Mouse (Mus musculus) heart, embryonic 16.5 days (tissue): ENCODE data around the gene Btg1. TPM values are rescaled to one million over a fixed set of nuclear protein-coding genes. Genes with fewer than 3 reads are reported as not detected.

ENCODE experiments used
- ATAC-seq: fragments of 200-750 bp; cut with Nextera tagmentation; replicated peaks from 2 replicates; pipeline ENCODE4 v1.8.0; 2017; ENCODE audit warnings: moderate number of reproducible peaks; ENCODE audit not compliant: insufficient read depth, low FRiP score; ENCODE audit errors: extremely low read depth
- H3K27ac ChIP-seq: fragments of 300-500 bp; sonication (generic); 2 replicates; pipeline ENCODE4 v1.5.1; 2014; ENCODE audit warnings: mild to moderate bottlenecking, low read length, control low read depth, moderate library complexity
- H3K27me3 ChIP-seq: fragments of 300-500 bp; sonication (generic); 2 replicates; pipeline ENCODE4 v1.6.1; 2014; ENCODE audit warnings: low read length, mixed read lengths; ENCODE audit not compliant: control insufficient read depth, insufficient read depth
- H3K36me3 ChIP-seq: fragments of 300-500 bp; sonication (generic); 2 replicates; pipeline ENCODE4 v1.6.1; 2014; ENCODE audit not compliant: control insufficient read depth, insufficient read depth
- H3K4me1 ChIP-seq: fragments of 300-500 bp; sonication (generic); 2 replicates; pipeline ENCODE4 v1.6.1; 2014; ENCODE audit warnings: low read length, mixed read lengths; ENCODE audit not compliant: control insufficient read depth, insufficient read depth
- H3K4me2 ChIP-seq: fragments of 300-500 bp; sonication (generic); 2 replicates; pipeline ENCODE4 v1.6.1; 2014; ENCODE audit warnings: low read depth, mild to moderate bottlenecking, control low read depth, low read length
- H3K4me3 ChIP-seq: fragments of 300-500 bp; sonication (generic); 2 replicates; pipeline ENCODE4 v1.5.1; 2014; ENCODE audit warnings: mild to moderate bottlenecking, control low read depth, low read length
- H3K9ac ChIP-seq: fragments of 300-500 bp; sonication (generic); 2 replicates; pipeline ENCODE4 v1.6.1; 2014; ENCODE audit warnings: low read length, control low read depth
- H3K9me3 ChIP-seq: fragments of 300-500 bp; sonication (generic); replicated peaks from 2 replicates; pipeline ENCODE4 v1.6.1; 2016; ENCODE audit warnings: low read length; ENCODE audit not compliant: control insufficient read depth
- WGBS: fragments of 180-500 bp; shearing (Covaris S2); extraction: QIAGEN DNeasy Blood & Tissue Kit; methylation state at CpG from one replicate; pipeline ENCODE4 v1.1.7; 2014; 5-methylcytosine and 5-hydroxymethylcytosine counted together
- polyA plus RNA-seq: library from polyadenylated mRNA; unstranded; fragments of >200 nt; fragmentation: Nextera tagmentation; extraction: Ambion mirVana; gene quantifications from 2 replicates; pipeline ENCODE4 v1.2.1, GENCODE M21; 2015

The Btg1 gene
- polyA plus RNA-seq: 49.6 and 56.9 TPM in 2 replicates

GRCm38 (mm10) chr10:96616709-96617116 is at the start of gene Btg1:
TSS of gene Btg1 (plus strand) at chr10:96617006.
- Histone ChIP-seq H3K4me3 (peak within 1 kb of the TSS; percentile 100), H3K27me3 (no peaks in the 10 kb centered on the region), H3K4me1 (peaks cover 15% of the 10 kb centered on the region), H3K4me2 (peak within 1 kb of the TSS; percentile 82), H3K27ac (peak within 1 kb of the TSS; percentile 97), H3K36me3 (peaks cover 8% of the 10 kb centered on the region), H3K9me3 (no peaks in the 10 kb centered on the region), H3K9ac (peak within 1 kb of the TSS; percentile 100)
- 0% methylated on average over 37 of the region's 37 CpGs for WGBS
- peak; percentile 93 for ATAC-seq

GRCm38 (mm10) chr10:96569469-96569868 is 47.3 kb upstream of the Btg1 start:
- no peaks in the 10 kb centered on the region for H3K9me3 ChIP-seq
- H3K4me2 ChIP-seq: no peak overlapping the region
- no peaks in the 10 kb centered on the region; the same call in 1 of the 2 replicates for H3K4me1 ChIP-seq
- no peak overlapping the region for H3K27ac ChIP-seq
- no peak overlapping the region for H3K4me3 ChIP-seq
- no peaks in the 10 kb centered on the region for H3K36me3 ChIP-seq
- ATAC-seq: no peak
- no peaks in the 10 kb centered on the region for H3K27me3 ChIP-seq
- H3K9ac ChIP-seq: no peak overlapping the region
- WGBS: 40% methylated on average over 8 of the region's 8 CpGs

- Histone ChIP-seq H3K4me2 (no peak overlapping the region), H3K9me3 (no peaks in the 10 kb centered on the region)
- no peak for ATAC-seq
Measured at GRCm38 (mm10) chr10:96571176-96571575, 45.6 kb upstream of the Btg1 start.

GRCm38 (mm10) chr10:96574786-96575185 is 42.0 kb upstream of the Btg1 start:
- no peaks in the 10 kb centered on the region for H3K36me3 ChIP-seq
- no peak overlapping the region for H3K27ac ChIP-seq
- no peak overlapping the region for H3K4me3 ChIP-seq
- H3K9ac ChIP-seq: no peak overlapping the region
- no peaks in the 10 kb centered on the region for H3K27me3 ChIP-seq
- H3K4me1 ChIP-seq: no peaks in the 10 kb centered on the region
- no peaks in the 10 kb centered on the region for H3K9me3 ChIP-seq
- no peak overlapping the region for H3K4me2 ChIP-seq
- ATAC-seq: no peak
- 75% methylated on average over 6 of the region's 6 CpGs for WGBS

More at GRCm38 (mm10) chr10:96571176-96571575, 45.6 kb upstream of the Btg1 start:
- Histone ChIP-seq H3K4me3 (no peak overlapping the region), H3K27me3 (no peaks in the 10 kb centered on the region), H3K9ac (no peak overlapping the region), H3K27ac (no peak overlapping the region), H3K36me3 (no peaks in the 10 kb centered on the region), H3K4me1 (no peaks in the 10 kb centered on the region; the same call in 1 of the 2 replicates)
- WGBS: 49% methylated on average over 4 of the region's 4 CpGs

- no peaks in the 10 kb centered on the region for H3K36me3 ChIP-seq
- H3K4me1 ChIP-seq: no peaks in the 10 kb centered on the region
- no peak overlapping the region for H3K4me2 ChIP-seq
- H3K27me3 ChIP-seq: no peaks in the 10 kb centered on the region
- WGBS: 79% methylated on average over 5 of the region's 5 CpGs
- no peak overlapping the region for H3K9ac ChIP-seq
- no peaks in the 10 kb centered on the region for H3K9me3 ChIP-seq
- ATAC-seq: no peak
- no peak overlapping the region for H3K27ac ChIP-seq
- H3K4me3 ChIP-seq: no peak overlapping the region
Measured at GRCm38 (mm10) chr10:96575338-96575737, 41.5 kb upstream of the Btg1 start.

GRCm38 (mm10) chr10:96578924-96579323 is 37.9 kb upstream of the Btg1 start:
- Histone ChIP-seq H3K36me3 (no peaks in the 10 kb centered on the region), H3K4me1 (no peaks in the 10 kb centered on the region), H3K27me3 (no peaks in the 10 kb centered on the region), H3K27ac (no peak overlapping the region), H3K4me2 (no peak overlapping the region), H3K4me3 (no peak overlapping the region), H3K9me3 (no peaks in the 10 kb centered on the region), H3K9ac (no peak overlapping the region)
- 85% methylated on average over 5 of the region's 5 CpGs for WGBS
- ATAC-seq: no peak

GRCm38 (mm10) chr10:96579436-96579835 is 37.4 kb upstream of the Btg1 start:
- Histone ChIP-seq H3K9ac (no peak overlapping the region), H3K4me2 (no peak overlapping the region), H3K9me3 (no peaks in the 10 kb centered on the region), H3K27ac (no peak overlapping the region), H3K27me3 (no peaks in the 10 kb centered on the region), H3K4me1 (no peaks in the 10 kb centered on the region), H3K4me3 (no peak overlapping the region), H3K36me3 (no peaks in the 10 kb centered on the region)
- ATAC-seq: no peak
- WGBS: 58% methylated on average over 4 of the region's 4 CpGs

GRCm38 (mm10) chr10:96580246-96580645 is 36.6 kb upstream of the Btg1 start:
- Histone ChIP-seq H3K4me1 (no peaks in the 10 kb centered on the region), H3K4me2 (no peak overlapping the region), H3K27ac (no peak overlapping the region), H3K4me3 (no peak overlapping the region), H3K36me3 (no peaks in the 10 kb centered on the region), H3K9ac (no peak overlapping the region), H3K27me3 (no peaks in the 10 kb centered on the region), H3K9me3 (no peaks in the 10 kb centered on the region)
- no peak for ATAC-seq
- 62% methylated on average over 7 of the region's 7 CpGs for WGBS

- no peak for ATAC-seq
- Histone ChIP-seq H3K4me1 (no peaks in the 10 kb centered on the region), H3K27me3 (no peaks in the 10 kb centered on the region), H3K9me3 (no peaks in the 10 kb centered on the region), H3K4me2 (no peak overlapping the region), H3K27ac (no peak overlapping the region), H3K9ac (no peak overlapping the region), H3K4me3 (no peak overlapping the region), H3K36me3 (no peaks in the 10 kb centered on the region)
- 71% methylated on average over 6 of the region's 6 CpGs for WGBS
Measured at GRCm38 (mm10) chr10:96581232-96581631, 35.6 kb upstream of the Btg1 start.
